Mouse (Mus musculus) thymus, postnatal 36 days (tissue): ENCODE measurements around the gene Cntd1.
"Not testable (repeated sequence)": the region's sequence is repeated elsewhere in the genome, so short reads cannot be mapped to it uniquely, and the experiment has no call there.

Source experiments
- DNase-seq, 2 experiments: peaks; one replicate each; pipeline ENCODE4 v3.0.0; 2022; ENCODE audit warnings: mixed read lengths in 2 of 2

Gene Cntd1

GRCm38 (mm10) chr11:101295191-101295590, 16.4 kb downstream of the Cntd1 start:
- DNase-seq: no peak

- DNase-seq: no peak
Observed at GRCm38 (mm10) chr11:101300881-101301280, 22.1 kb downstream of the Cntd1 start.

GRCm38 (mm10) chr11:101301299-101302003, 22.6 kb downstream of the Cntd1 start:
- DNase-seq: no peak

GRCm38 (mm10) chr11:101302004-101302798, 23.4 kb downstream of the Cntd1 start, which contains the start of gene Becn1:
Gene Becn1 (minus strand): TSS chr11:101302286.
- peak; percentile 89 to 90 for DNase-seq

- no peak for DNase-seq
Observed at GRCm38 (mm10) chr11:101307744-101308143, 28.9 kb downstream of the Cntd1 start.

- no peak for DNase-seq
Observed at GRCm38 (mm10) chr11:101311083-101311482, 32.3 kb downstream of the Cntd1 start.

GRCm38 (mm10) chr11:101312150-101312549, 33.3 kb downstream of the Cntd1 start:
- no peak for DNase-seq

- no peak for DNase-seq
Observed at GRCm38 (mm10) chr11:101314567-101314966, 35.8 kb downstream of the Cntd1 start.

- DNase-seq: no peak
Observed at GRCm38 (mm10) chr11:101315082-101315650, 36.4 kb downstream of the Cntd1 start.

- DNase-seq: peak; percentile 90
Observed at GRCm38 (mm10) chr11:101315665-101316500, 37.1 kb downstream of the Cntd1 start, which contains the start of gene Psme3. Gene Psme3 (plus strand): TSS chr11:101316213.

- no peak for DNase-seq
Observed at GRCm38 (mm10) chr11:101316501-101316917, 37.7 kb downstream of the Cntd1 start.

- DNase-seq: peak; percentile 41 to 54
Observed at GRCm38 (mm10) chr11:101323609-101324008, 44.8 kb downstream of the Cntd1 start.

GRCm38 (mm10) chr11:101324763-101325162, 46.0 kb downstream of the Cntd1 start, which contains the start of gene Aoc2:
Gene Aoc2 (plus strand): TSS chr11:101325063.
- DNase-seq: no peak

GRCm38 (mm10) chr11:101325201-101325600, 46.4 kb downstream of the Cntd1 start:
- DNase-seq: not testable (repeated sequence)

GRCm38 (mm10) chr11:101326147-101326546, 47.3 kb downstream of the Cntd1 start:
- DNase-seq: no peak

GRCm38 (mm10) chr11:101327311-101327710, 48.5 kb downstream of the Cntd1 start:
- no peak for DNase-seq

GRCm38 (mm10) chr11:101328941-101329635, 50.3 kb downstream of the Cntd1 start:
- no peak for DNase-seq

GRCm38 (mm10) chr11:101330371-101330924, 51.6 kb downstream of the Cntd1 start, which contains the start of gene Aoc3:
Gene Aoc3 (plus strand): TSS chr11:101330605.
- no peak for DNase-seq

GRCm38 (mm10) chr11:101330961-101331360, 52.1 kb downstream of the Cntd1 start:
- DNase-seq: not testable (repeated sequence)

- no peak for DNase-seq
Observed at GRCm38 (mm10) chr11:101332537-101332936, 53.7 kb downstream of the Cntd1 start.

GRCm38 (mm10) chr11:101334023-101334422, 55.2 kb downstream of the Cntd1 start:
- DNase-seq: no peak
